8 mouse cellular contexts compared by ENCODE assay signal in the genomic region with DNA sequence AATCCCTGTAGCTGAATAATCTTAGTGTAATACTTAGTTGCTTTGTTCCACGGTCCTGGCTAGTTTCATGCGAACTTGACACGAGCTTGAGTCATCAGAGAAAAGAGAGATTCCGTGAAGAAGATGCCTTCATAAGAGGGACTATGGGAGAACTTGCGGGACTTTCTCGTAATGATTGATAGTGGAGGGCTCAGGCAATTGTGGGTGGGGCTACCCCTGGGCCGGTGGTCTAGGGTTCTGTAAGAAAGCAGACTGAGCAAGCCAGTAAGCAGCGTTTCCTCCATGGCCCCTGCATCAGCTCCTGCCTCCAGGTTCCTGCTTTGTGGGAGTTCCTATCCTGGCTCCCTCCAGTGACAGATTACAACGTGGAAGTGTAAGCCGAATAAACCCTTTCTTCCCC. TPM values are rescaled to one million over a fixed set of nuclear protein-coding genes. Genes with fewer than 3 reads are reported as not detected.
A peak's percentile ranks its signal among the peaks of the same experiment; 100 is the strongest.
DNase-seq lines count a peak whose midpoint lies in the region; ATAC-seq lines count a peak whose summit lies in the region.

No protein-coding gene starts in this region.

- H3K4me1 ChIP-seq in heart, embryonic 10.5 days, result peaks cover 19% of the 10 kb centered on the region
- peaks cover 3% of the 10 kb centered on the region; the same call in 1 of the 2 replicates for H3K4me1 ChIP-seq in forebrain, embryonic 11.5 days (replicated peaks; ENCODE audit: control insufficient read depth, insufficient read depth, low read length)
- H3K4me1 ChIP-seq in liver, embryonic 12.5 days, result peaks cover 25% of the 10 kb centered on the region

- no peaks in the 10 kb centered on the region for H3K9me3 ChIP-seq in heart, embryonic 10.5 days
- H3K9me3 ChIP-seq in forebrain, embryonic 11.5 days (ENCODE audit: control insufficient read depth, low read length), result no peaks in the 10 kb centered on the region
- no peaks in the 10 kb centered on the region for H3K9me3 ChIP-seq in liver, embryonic 12.5 days (replicated peaks)

- WGBS in heart, embryonic 10.5 days, result 29% methylated on average over 10 of the region's 10 CpGs
- WGBS in forebrain, embryonic 11.5 days, result 30% methylated on average over 10 of the region's 10 CpGs
- WGBS in liver, embryonic 12.5 days (ENCODE audit: insufficient replicate concordance), result 27% methylated on average over 10 of the region's 10 CpGs

- no peak for DNase-seq in heart, embryonic 10.5 days (ENCODE audit: low spot score)
- no peak for DNase-seq in heart, postnatal 25 days (ENCODE audit: low spot score)
- peak; percentile 9 for DNase-seq in CD4-positive helper T cell, adult 2 months (ENCODE audit: low read depth, low spot score)
- no peak for DNase-seq in forebrain, embryonic 11.5 days (ENCODE audit: low spot score)
- no peak for DNase-seq in ovary, postnatal 10 days (ENCODE audit: low spot score)
- DNase-seq in adrenal gland, postnatal 10 days, result no peak

- H3K4me2 ChIP-seq in forebrain, embryonic 11.5 days (ENCODE audit: low read depth, low read length, severe bottlenecking), result peak overlapping the region; percentile 70
- peak overlapping the region; percentile 89 for H3K4me2 ChIP-seq in liver, embryonic 12.5 days

- 0 out of 2 replicates have a peak, but pooled peaks cover 3% of the 10 kb centered on the region for H3K36me3 ChIP-seq in heart, embryonic 10.5 days
- no peaks in the 10 kb centered on the region for H3K36me3 ChIP-seq in forebrain, embryonic 11.5 days (ENCODE audit: control insufficient read depth, insufficient read depth, low read length)
- no peaks in the 10 kb centered on the region for H3K36me3 ChIP-seq in liver, embryonic 12.5 days

- peak overlapping the region; percentile 23; the same call in 1 of the 2 replicates for H3K27ac ChIP-seq in heart, embryonic 10.5 days
- no peak overlapping the region for H3K27ac ChIP-seq in forebrain, embryonic 11.5 days (ENCODE audit: low read depth, low read length)
- peak overlapping the region; percentile 49; the same call in 1 of the 2 replicates for H3K27ac ChIP-seq in liver, embryonic 12.5 days

- ATAC-seq in forebrain, embryonic 11.5 days (replicated peaks; ENCODE audit: low FRiP score), result peak; percentile 1; the same call in 1 of the 2 replicates
- no peak for ATAC-seq in liver, embryonic 12.5 days
- no peak for ATAC-seq in megakaryocyte progenitor cell, adult 5-6 weeks (replicated peaks; ENCODE audit: poor library complexity)

- peak overlapping the region; percentile 74 for H3K4me3 ChIP-seq in heart, embryonic 10.5 days
- H3K4me3 ChIP-seq in forebrain, embryonic 11.5 days (ENCODE audit: low read depth, low read length), result peak overlapping the region; percentile 54; the same call in 1 of the 2 replicates
- peak overlapping the region; percentile 72 for H3K4me3 ChIP-seq in liver, embryonic 12.5 days

- H3K27me3 ChIP-seq in heart, embryonic 10.5 days (ENCODE audit: insufficient read depth, poor library complexity, severe bottlenecking), result peaks cover 6% of the 10 kb centered on the region
- H3K27me3 ChIP-seq in forebrain, embryonic 11.5 days (ENCODE audit: control insufficient read depth, insufficient read depth, low read length), result no peaks in the 10 kb centered on the region
- peaks cover 6% of the 10 kb centered on the region for H3K27me3 ChIP-seq in liver, embryonic 12.5 days (replicated peaks)

- H3K9ac ChIP-seq in forebrain, embryonic 11.5 days (ENCODE audit: low read length), result peak overlapping the region; percentile 17
- H3K9ac ChIP-seq in liver, embryonic 12.5 days, result 0 out of 2 replicates have a peak overlapping the region, but pooled peaks have one; percentile 17

- intact Hi-C loops in heart, postnatal 25 days (cut with DNase I), result loop anchor here (5.0 kb wide), 2 partner anchors 97 to 247 kb away; no protein-coding TSS in a partner anchor

RNA-seq across cellular contexts. Expression of a gene that starts 0.8 kb away (rescaled TPM):
- polyA plus RNA-seq in heart, embryonic 10.5 days (2016; fragmentation: Nextera tagmentation; extraction: Ambion mirVana), result 5.0 and 5.1 TPM in 2 replicates
- total RNA-seq in heart, postnatal 25 days (2021), result 1 to 10 TPM; 4.7 to 4.8 TPM
- polyA plus RNA-seq in forebrain, embryonic 11.5 days (2014; fragmentation: Nextera tagmentation; extraction: Ambion mirVana), result 5.4 and 6.9 TPM in 2 replicates
- 1.7 and 1.8 TPM in 2 replicates for polyA plus RNA-seq in liver, embryonic 12.5 days (2016; fragmentation: Nextera tagmentation; extraction: Ambion mirVana)
- total RNA-seq in megakaryocyte progenitor cell, adult 5-6 weeks (2015), result 1.8 and 2.2 TPM in 2 replicates
- 3.2 and 4.9 TPM in 2 replicates for total RNA-seq in megakaryocyte progenitor cell, adult 5-6 weeks (2017)
- total RNA-seq in adrenal gland, postnatal 10 days (2021), result 1 to 10 TPM; 4.3 to 5.6 TPM

RNA-seq across cellular contexts. Expression of a gene that starts 7.7 kb away (rescaled TPM):
- 0.30 and 0.57 TPM in 2 replicates for polyA plus RNA-seq in heart, embryonic 10.5 days (2016; fragmentation: Nextera tagmentation; extraction: Ambion mirVana)
- total RNA-seq in heart, postnatal 25 days (2021), result under 1 TPM in 1 of 2 experiments, not detected in 1; 0.10 TPM
- 0.35 and 0.75 TPM in 2 replicates for polyA plus RNA-seq in forebrain, embryonic 11.5 days (2014; fragmentation: Nextera tagmentation; extraction: Ambion mirVana)
- 1.4 and 1.5 TPM in 2 replicates for polyA plus RNA-seq in liver, embryonic 12.5 days (2016; fragmentation: Nextera tagmentation; extraction: Ambion mirVana)
- 0.15 and 0.49 TPM in 2 replicates for total RNA-seq in megakaryocyte progenitor cell, adult 5-6 weeks (2015)
- 0.27 and 1.2 TPM in 2 replicates for total RNA-seq in megakaryocyte progenitor cell, adult 5-6 weeks (2017)
- under 1 TPM; 0.63 to 0.76 TPM for total RNA-seq in adrenal gland, postnatal 10 days (2021)

RNA-seq across cellular contexts. Expression of a gene that starts 43.8 kb away (rescaled TPM):
- 24.5 and 35.2 TPM in 2 replicates for polyA plus RNA-seq in heart, embryonic 10.5 days (2016; fragmentation: Nextera tagmentation; extraction: Ambion mirVana)
- 10 to 100 TPM; 36.1 to 48.5 TPM for total RNA-seq in heart, postnatal 25 days (2021)
- 133 and 144 TPM in 2 replicates for polyA plus RNA-seq in forebrain, embryonic 11.5 days (2014; fragmentation: Nextera tagmentation; extraction: Ambion mirVana)
- 30.9 and 33.2 TPM in 2 replicates for polyA plus RNA-seq in liver, embryonic 12.5 days (2016; fragmentation: Nextera tagmentation; extraction: Ambion mirVana)
- 28.0 and 35.0 TPM in 2 replicates for total RNA-seq in megakaryocyte progenitor cell, adult 5-6 weeks (2015)
- total RNA-seq in megakaryocyte progenitor cell, adult 5-6 weeks (2017), result 13.9 and 21.2 TPM in 2 replicates
- total RNA-seq in adrenal gland, postnatal 10 days (2021), result 10 to 100 TPM; 76.2 to 77.8 TPM
